Mouse (Mus musculus): ENCODE measurements around the gene Pias4.

Gene Pias4

GRCm38 (mm10) chr10:81168521-81169244, 960 bp upstream of the Pias4 start:
- in situ Hi-C loops (cut with MseI, MboI): no loop called here

- in situ Hi-C loops (cut with MseI, MboI): no loop called here
These were observed 336 bp upstream of the Pias4 start for GRCm38 (mm10) chr10:81168087-81168431.

GRCm38 (mm10) chr10:81165118-81165517, 2.6 kb downstream of the Pias4 start:
- in situ Hi-C loops (cut with MseI, MboI): no loop called here

GRCm38 (mm10) chr10:81162318-81162652, 5.4 kb downstream of the Pias4 start:
- in situ Hi-C loops (cut with MseI, MboI): no loop called here

- in situ Hi-C loops (cut with MseI, MboI): no loop called here
These were observed 6.0 kb downstream of the Pias4 start for GRCm38 (mm10) chr10:81161602-81162317.

GRCm38 (mm10) chr10:81154736-81155135, 13.0 kb downstream of the Pias4 start:
- in situ Hi-C loops (cut with MseI, MboI): no loop called here

- in situ Hi-C loops (cut with MseI, MboI): no loop called here
These were observed 13.4 kb downstream of the Pias4 start for GRCm38 (mm10) chr10:81154313-81154712.

GRCm38 (mm10) chr10:81152609-81153008, 15.1 kb downstream of the Pias4 start:
- in situ Hi-C loops (cut with MseI, MboI): no loop called here

- in situ Hi-C loops (cut with MseI, MboI): no loop called here
These were observed 16.5 kb downstream of the Pias4 start for GRCm38 (mm10) chr10:81151261-81151660.

- in situ Hi-C loops (cut with MseI, MboI): no loop called here
These were observed 21.4 kb downstream of the Pias4 start for GRCm38 (mm10) chr10:81146296-81146695.

- in situ Hi-C loops (cut with MseI, MboI): no loop called here
These were observed 21.9 kb downstream of the Pias4 start for GRCm38 (mm10) chr10:81145778-81146177.

- in situ Hi-C loops (cut with MseI, MboI): no loop called here
These were observed 22.4 kb downstream of the Pias4 start for GRCm38 (mm10) chr10:81145307-81145706.

GRCm38 (mm10) chr10:81144667-81145066, 23.1 kb downstream of the Pias4 start:
- in situ Hi-C loops (cut with MseI, MboI): no loop called here

- in situ Hi-C loops (cut with MseI, MboI): no loop called here
These were observed 23.8 kb downstream of the Pias4 start for GRCm38 (mm10) chr10:81143845-81144437.

- in situ Hi-C loops (cut with MseI, MboI): no loop called here
These were observed 24.5 kb downstream of the Pias4 start for GRCm38 (mm10) chr10:81143157-81143633.

- in situ Hi-C loops (cut with MseI, MboI): no loop called here
These were observed 25.2 kb downstream of the Pias4 start for GRCm38 (mm10) chr10:81142551-81142981.

GRCm38 (mm10) chr10:81141455-81142210, 26.1 kb downstream of the Pias4 start:
- in situ Hi-C loops (cut with MseI, MboI): no loop called here

GRCm38 (mm10) chr10:81140717-81141454, 26.8 kb downstream of the Pias4 start:
- in situ Hi-C loops (cut with MseI, MboI): no loop called here

- in situ Hi-C loops (cut with MseI, MboI): no loop called here
These were observed 27.7 kb downstream of the Pias4 start for GRCm38 (mm10) chr10:81140005-81140404.

GRCm38 (mm10) chr10:81139529-81139846, 28.2 kb downstream of the Pias4 start:
- in situ Hi-C loops (cut with MseI, MboI): no loop called here

GRCm38 (mm10) chr10:81138821-81139528, 28.7 kb downstream of the Pias4 start:
- in situ Hi-C loops (cut with MseI, MboI): no loop called here
